Mouse (Mus musculus): Measurements from ENCODE around the gene Gm9945.

Gene Gm9945

GRCm38 (mm10) chr11:53493243-53493955 lies 13.4 kb downstream of the Gm9945 start:
- no peak for DNase-seq (ENCODE audit: low spot score in 2 of 2)

- DNase-seq (ENCODE audit: low spot score in 2 of 2): no peak
These were observed 15.5 kb downstream of the Gm9945 start for GRCm38 (mm10) chr11:53495417-53495816.

- peak; percentile 34 to 35 for DNase-seq (ENCODE audit: low spot score in 2 of 2)
These were observed 17.0 kb downstream of the Gm9945 start for GRCm38 (mm10) chr11:53496946-53497345.

GRCm38 (mm10) chr11:53500569-53500968 lies 20.6 kb downstream of the Gm9945 start:
- no peak for DNase-seq (ENCODE audit: low spot score in 2 of 2)

- no peak for DNase-seq (ENCODE audit: low spot score in 2 of 2)
These were observed 22.2 kb downstream of the Gm9945 start for GRCm38 (mm10) chr11:53502039-53502765.

- DNase-seq (ENCODE audit: low spot score in 2 of 2): no peak
These were observed 23.8 kb downstream of the Gm9945 start for GRCm38 (mm10) chr11:53503738-53504137.

- DNase-seq (ENCODE audit: low spot score in 2 of 2): no peak
These were observed 24.4 kb downstream of the Gm9945 start for GRCm38 (mm10) chr11:53504376-53504775.

GRCm38 (mm10) chr11:53505026-53505663 lies 25.2 kb downstream of the Gm9945 start:
- no peak for DNase-seq (ENCODE audit: low spot score in 2 of 2)

- no peak for DNase-seq (ENCODE audit: low spot score in 2 of 2)
These were observed 27.3 kb downstream of the Gm9945 start for GRCm38 (mm10) chr11:53507098-53507805.

GRCm38 (mm10) chr11:53508152-53508551 lies 28.2 kb downstream of the Gm9945 start:
- no peak for DNase-seq (ENCODE audit: low spot score in 2 of 2)

- DNase-seq (ENCODE audit: low spot score in 2 of 2): no peak
These were observed 28.6 kb downstream of the Gm9945 start for GRCm38 (mm10) chr11:53508591-53508990.

- DNase-seq (ENCODE audit: low spot score in 2 of 2): no peak
These were observed 30.4 kb downstream of the Gm9945 start for GRCm38 (mm10) chr11:53510351-53510750.

- no peak for DNase-seq (ENCODE audit: low spot score in 2 of 2)
These were observed 37.0 kb downstream of the Gm9945 start for GRCm38 (mm10) chr11:53516775-53517627.

GRCm38 (mm10) chr11:53518759-53519158 lies 38.8 kb downstream of the Gm9945 start:
- no peak for DNase-seq (ENCODE audit: low spot score in 2 of 2)

GRCm38 (mm10) chr11:53519207-53520121 lies 39.5 kb downstream of the Gm9945 start, which contains the start of gene Sept8:
Gene Sept8 (plus strand): TSS chr11:53519257.
- peak; percentile 59 to 62 for DNase-seq (ENCODE audit: low spot score in 2 of 2)

- peak; percentile 58 to 69 for DNase-seq (ENCODE audit: low spot score in 2 of 2)
These were observed 40.4 kb downstream of the Gm9945 start for GRCm38 (mm10) chr11:53520122-53520978.

- DNase-seq (ENCODE audit: low spot score in 2 of 2): no peak
These were observed 41.3 kb downstream of the Gm9945 start for GRCm38 (mm10) chr11:53521120-53521820.

- no peak for DNase-seq (ENCODE audit: low spot score in 2 of 2)
These were observed 41.8 kb downstream of the Gm9945 start for GRCm38 (mm10) chr11:53521821-53522131.

GRCm38 (mm10) chr11:53522362-53522761 lies 42.4 kb downstream of the Gm9945 start:
- no peak for DNase-seq (ENCODE audit: low spot score in 2 of 2)

Measured in frontal cortex, postnatal 14 days (tissue).